Mouse (Mus musculus) ovary, postnatal 14 days (tissue): ENCODE results near the gene Rbm19.

Experiments
- DNase-seq: peaks from one replicate; pipeline ENCODE4 v3.0.0; 2022; ENCODE audit warnings: low spot score

Gene Rbm19

DNA sequence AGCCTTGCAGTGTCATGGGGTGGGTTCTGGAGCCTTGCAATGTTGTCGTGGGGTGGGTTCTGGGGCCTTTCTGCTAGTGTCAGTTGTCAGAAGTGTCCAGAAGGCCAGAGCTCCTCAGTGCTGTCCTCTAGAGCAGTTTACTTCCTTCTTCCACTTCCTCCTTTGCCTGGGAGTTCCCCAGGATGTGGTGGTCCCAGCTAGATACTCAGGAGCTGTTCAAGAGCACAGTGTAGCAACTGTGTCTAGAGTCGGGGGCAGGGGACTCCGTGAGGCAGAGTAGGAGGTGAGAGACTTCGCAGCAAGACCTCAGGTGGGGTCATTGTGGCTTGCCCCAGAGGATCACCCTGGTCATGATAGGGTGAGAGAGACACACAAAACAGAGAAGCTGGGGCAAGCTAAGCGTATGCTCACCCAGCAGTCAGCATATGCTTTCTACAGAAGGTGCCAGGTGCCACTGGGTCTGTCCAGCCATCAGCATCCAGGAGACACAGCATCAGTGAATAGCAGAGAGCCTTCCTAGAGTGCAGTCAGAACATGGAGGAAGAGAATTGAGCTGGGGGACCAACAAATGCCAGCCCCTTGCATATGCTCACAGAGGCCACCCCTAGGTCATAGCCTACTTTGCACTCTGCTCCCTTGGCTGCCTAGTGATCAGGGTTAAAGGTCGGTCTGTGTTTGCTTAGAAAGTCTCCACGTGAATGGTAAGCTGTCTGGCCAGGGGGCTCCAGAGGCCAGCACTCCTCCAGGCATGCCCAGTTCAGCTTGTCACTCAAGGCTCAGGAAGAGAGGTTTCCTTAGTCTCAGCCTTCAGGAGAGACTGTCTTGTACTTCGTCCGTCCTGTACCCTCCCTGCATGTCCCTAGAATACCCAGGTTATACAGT is 49.0 kb downstream of the Rbm19 start:
- DNase-seq = no peak

DNA sequence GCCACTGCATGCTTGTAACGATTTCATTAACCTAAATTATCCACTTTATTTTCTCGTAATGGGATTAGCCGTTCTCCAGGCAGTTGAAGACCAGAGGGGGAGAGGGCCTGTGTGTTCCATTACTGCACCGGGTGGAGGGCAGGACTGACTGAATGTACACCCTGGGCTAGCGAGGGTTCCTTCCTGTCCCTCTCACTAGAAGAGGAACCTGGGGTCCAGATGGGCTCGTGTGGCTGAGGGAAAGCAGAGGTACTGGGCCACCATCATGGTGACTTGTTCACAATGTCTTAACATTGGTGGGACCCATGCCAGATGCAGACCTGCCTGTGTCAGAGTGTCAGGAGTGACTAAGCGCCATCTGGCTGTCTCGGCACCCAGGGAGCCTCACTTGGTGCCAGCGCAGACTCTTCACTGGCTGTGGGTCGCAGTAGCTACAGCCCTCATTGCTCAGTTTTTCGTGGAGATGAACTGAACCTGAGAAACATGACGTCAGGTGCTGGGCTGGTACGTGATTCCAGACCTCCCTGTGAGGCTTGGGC is 51.6 kb downstream of the Rbm19 start:
- no peak for DNase-seq

DNA sequence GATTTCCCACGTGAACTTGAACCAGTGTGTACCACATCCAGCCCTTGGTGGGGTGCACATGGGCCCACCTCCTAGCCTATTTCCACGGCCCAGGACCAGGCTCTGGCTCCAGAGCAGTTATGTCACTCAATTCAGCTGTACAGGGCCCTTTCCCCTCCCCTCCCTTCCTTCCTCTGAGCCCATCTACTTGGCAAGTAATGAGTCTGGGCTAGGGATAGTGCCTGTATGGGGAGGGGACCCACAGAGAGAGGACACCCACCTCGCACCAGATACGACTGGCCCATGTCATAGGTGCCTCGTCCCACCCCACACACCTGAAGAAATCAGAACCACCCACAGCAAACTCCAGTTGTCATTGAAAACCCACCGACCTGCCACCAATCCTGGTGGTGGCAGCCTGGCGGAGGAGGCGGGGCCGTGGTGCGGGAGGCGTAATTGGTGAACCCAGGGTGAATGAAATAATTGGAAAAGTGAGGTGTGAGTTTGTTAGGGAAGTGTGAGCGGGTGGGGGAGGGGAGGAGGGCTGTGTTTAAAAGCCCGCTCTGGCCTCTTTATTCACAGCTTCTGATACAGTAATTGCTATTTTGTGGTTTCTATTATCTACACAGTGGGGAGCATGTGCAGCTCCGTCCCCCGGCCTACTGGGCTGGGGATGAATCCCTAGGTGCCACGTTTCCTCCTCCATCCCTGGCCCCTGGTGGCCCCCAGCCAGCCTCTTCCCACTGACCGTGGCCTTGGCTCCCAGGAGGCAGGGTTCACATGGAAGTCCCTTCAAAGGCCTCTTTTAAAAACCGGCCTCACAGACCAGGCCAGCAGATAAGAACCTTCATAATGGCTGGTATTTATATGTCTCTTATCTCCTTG is 55.8 kb downstream of the Rbm19 start:
- DNase-seq = no peak

- no peak for DNase-seq
Observed at GRCm38 (mm10) chr5:120172729-120173101, 56.5 kb downstream of the Rbm19 start.

GRCm38 (mm10) chr5:120174317-120174716 is 58.1 kb downstream of the Rbm19 start:
- no peak for DNase-seq

DNA sequence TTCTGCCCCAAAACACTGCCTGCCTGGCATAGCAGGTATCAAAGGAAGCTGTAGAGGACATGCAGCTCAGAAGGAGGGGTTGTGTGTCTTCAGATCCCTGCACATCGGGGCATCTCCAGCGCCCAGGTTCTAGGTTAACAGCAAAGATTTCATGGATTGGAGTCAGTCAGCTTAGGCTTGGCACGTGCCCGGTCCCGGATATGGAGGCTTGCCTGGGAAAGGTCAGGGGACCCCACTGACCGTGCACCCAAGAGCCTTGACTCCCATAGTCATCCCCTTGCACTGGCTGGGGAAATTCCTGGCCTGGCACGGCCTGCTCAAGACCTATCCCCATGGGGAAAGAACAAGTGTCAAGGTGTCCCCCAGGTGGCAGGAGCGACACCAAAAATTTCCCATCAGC is 59.0 kb downstream of the Rbm19 start:
- DNase-seq = no peak

GRCm38 (mm10) chr5:120176246-120177065 is 60.2 kb downstream of the Rbm19 start:
- no peak for DNase-seq

- no peak for DNase-seq
Observed at GRCm38 (mm10) chr5:120177066-120177340, 60.7 kb downstream of the Rbm19 start.

DNA sequence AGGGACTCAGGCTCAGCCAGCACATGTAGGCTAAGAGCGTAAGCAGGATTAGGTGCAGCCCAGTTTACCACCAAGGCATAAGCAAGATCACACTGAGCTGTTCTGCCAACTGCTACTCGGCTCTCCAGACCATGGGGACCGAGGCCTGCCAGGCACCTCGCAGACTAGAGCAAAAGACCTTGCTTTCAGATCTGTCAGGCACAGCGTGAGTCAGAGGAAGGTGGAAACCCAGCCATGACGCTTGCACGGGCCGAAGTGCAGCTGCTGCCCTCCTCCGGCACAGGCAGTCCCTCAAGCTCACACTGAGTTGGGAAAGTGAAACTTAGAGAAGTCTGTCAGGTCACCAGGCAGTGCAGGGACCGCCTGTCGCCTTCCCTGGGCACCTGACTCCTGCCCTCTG is 63.8 kb downstream of the Rbm19 start:
- DNase-seq = no peak

DNA sequence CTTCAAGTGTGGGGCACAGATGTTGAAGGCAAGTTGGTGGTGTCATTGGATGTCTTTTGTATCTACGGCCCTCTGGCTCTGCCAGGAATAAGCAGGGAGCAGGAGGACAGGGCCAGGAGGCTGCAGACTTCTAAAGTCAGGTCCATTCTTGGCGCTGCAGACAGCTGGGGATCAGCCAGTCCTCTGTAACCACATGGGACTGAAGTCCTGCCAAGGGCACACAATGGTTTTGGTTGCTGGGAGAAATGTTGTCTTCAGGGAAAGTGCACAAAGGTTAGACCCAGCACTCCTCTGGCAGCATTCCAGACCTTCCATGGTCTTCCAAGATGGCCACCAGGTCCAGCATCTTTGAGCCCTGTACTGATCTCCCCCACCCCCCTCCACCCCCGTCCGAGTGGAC is 65.1 kb downstream of the Rbm19 start:
- DNase-seq = no peak

- no peak for DNase-seq
Observed at GRCm38 (mm10) chr5:120183321-120183720, 67.1 kb downstream of the Rbm19 start.

DNA sequence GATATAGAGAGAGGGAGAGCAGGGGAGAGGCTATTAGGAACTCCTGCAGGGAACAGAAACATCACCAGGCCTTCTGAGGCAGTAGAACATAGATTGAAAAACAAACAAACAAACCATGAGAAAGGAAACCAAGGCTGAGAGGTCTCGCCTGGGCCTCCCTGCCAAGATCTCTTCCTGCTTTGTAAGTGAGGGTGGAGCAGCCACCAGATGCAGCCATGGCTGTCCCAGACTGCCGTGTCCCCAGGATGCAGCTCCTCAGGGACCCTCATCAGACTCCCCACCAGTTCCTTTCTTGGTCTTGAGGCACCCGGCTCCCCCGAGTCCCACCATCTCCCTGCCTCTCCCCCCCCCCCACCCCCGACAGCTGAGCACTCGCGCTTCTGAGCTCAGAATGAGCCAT is 67.5 kb downstream of the Rbm19 start:
- DNase-seq = no peak

GRCm38 (mm10) chr5:120185949-120186348 is 69.7 kb downstream of the Rbm19 start:
- DNase-seq = no peak

GRCm38 (mm10) chr5:120188541-120188940 is 72.3 kb downstream of the Rbm19 start:
- no peak for DNase-seq

- DNase-seq = no peak
Observed at GRCm38 (mm10) chr5:120190001-120190582, 73.8 kb downstream of the Rbm19 start.

DNA sequence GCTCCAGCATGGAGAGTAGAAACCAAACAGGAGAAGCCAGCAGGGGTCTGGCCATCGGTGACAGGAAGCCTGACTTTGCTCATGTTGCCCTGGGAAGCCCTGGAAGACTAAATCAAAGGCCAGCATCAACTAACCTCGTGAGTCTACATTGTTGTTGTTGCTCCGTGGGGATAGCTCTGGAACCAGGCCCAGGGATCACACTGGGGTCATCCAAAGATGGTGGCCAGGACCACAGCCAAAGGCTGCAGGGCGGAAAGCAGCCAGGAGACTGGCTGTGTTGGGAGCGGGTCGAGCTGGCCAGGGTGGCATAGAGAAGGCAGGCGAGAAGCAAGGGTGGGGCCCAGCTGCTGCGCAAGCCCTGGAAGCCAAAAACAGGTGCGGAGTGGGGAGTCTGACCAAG is 75.4 kb downstream of the Rbm19 start:
- DNase-seq = no peak

DNA sequence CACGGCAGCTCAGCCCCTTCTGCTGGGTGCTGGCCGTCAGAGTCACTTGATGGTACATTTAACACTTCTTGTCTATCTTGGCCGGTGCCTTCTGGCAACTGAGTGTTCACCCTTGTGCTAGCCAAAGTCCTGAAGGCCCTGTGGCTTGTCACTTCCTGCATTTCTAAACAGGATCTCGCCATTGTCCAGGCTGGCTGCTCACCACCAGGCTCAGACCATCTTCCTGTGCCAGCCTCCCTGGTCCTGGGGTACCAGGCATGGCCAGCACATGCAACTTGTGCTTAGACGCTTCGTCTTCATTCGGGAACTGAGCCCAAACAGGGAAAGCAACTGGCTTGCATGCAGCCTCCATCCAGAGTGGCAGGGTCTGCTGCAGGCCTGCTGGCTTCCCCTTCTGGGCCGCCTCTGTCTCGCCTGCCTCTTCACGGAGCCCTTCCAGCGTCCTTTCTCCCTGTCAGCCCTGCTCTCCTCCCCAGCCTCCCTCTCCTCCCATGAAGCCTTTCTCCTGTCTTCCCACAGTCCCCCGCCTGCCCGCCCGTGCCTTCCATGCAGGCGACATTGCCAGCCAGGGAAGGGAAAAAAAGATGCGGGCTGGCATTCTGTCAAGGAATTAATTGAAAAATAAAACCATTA is 78.2 kb downstream of the Rbm19 start:
- no peak for DNase-seq

DNA sequence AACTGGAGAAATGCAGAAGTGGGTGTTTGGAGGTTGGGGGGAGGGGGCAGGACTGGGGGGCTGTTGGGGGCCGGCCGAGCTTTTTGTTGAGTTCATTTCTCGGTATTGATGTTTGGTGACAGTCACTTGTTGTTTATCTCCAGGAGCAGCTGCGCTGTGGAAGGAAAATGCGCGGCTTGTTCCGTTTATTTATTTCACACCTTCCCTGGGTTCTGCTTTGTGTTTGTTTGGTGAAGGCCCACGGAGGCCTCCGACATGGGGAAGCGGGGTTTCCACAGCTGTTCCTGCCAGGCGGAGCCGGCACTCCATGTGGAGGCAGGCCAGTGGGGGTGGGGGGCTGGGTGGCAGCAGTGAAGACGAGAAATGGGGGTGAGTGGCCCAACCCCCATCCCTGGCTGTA is 78.7 kb downstream of the Rbm19 start:
- DNase-seq = no peak

GRCm38 (mm10) chr5:120196879-120197278 is 80.6 kb downstream of the Rbm19 start:
- no peak for DNase-seq

GRCm38 (mm10) chr5:120197813-120198387 is 81.6 kb downstream of the Rbm19 start:
- DNase-seq = no peak

GRCm38 (mm10) chr5:120199865-120200264 is 83.6 kb downstream of the Rbm19 start:
- DNase-seq = no peak
